Mouse (Mus musculus) mesoderm, embryonic 11.5 days (tissue): ENCODE results near the gene Mcoln2.
A peak's percentile ranks its signal among the peaks of the same experiment; 100 is the strongest.

Source experiments
- DNase-seq: peaks from one replicate; pipeline ENCODE4 v3.0.0-alpha.2; 2012; ENCODE audit warnings: low read depth, low spot score

The Mcoln2 gene

DNA sequence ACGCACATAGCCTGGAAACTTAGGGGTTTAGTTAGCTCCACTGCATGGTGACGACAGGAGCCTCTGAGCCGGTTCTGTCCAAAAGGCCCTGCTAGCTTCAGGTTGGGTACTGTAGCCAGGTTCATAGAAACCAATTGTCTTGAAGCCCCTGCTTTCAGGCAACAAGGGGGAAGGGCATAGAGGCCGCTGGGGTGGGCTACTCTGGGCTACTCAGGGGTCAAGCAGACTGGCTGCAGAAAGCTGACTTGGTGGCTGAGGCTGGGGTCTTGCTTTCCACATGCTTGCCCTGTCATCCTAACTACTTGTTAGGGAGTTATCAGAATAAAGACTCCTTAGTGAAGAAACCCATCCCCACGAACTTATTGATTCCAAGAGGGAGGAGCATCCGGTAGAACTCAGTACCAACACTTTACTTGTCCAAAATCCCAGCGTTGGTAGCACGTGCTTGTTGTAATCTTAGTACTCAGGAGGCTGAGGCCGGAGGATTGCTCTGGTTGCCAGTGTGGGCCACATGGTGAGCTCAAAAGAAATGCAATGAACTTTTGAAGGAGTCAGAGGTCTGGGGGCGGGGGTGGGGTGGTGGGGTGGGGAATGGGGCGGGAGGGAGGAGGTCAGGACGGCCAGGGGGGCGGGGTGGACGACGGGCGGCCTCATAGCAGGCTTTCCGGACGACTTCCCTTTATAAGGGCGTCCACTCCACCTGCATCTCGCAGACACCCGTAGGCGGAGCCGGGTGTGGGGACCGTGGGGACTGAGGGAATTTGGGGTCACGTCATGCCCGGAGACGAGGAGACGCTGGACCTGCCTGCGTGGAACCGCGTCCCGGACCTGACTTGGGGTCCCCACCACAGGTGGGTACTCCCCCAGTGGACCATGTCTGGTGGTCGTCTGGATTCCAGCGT, at the start of gene Mcoln2:
Gene Mcoln2 (plus strand): TSS at position 678 of the 902 bp plus-strand sequence.
- DNase-seq, result no peak

DNA sequence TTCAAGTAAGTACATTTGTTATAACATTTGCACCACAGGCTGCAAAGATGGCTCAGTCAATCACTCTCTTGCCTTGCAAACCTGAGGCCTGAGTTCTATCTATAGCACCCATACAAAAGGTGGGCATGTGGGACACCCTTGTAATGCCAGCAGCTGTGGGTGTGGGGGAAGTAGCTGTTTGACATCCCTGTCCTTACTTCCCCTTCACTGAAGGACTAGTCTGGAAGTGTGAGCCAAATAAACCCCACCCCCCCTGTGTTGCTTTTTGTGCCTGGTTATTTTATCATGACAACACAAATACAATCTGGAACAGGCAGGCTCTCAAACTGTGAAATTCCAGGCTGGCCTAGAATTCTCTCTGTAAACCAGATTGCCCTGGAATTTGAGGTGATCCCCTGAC, 49.7 kb upstream of the Mcoln2 start:
- DNase-seq, result no peak

DNA sequence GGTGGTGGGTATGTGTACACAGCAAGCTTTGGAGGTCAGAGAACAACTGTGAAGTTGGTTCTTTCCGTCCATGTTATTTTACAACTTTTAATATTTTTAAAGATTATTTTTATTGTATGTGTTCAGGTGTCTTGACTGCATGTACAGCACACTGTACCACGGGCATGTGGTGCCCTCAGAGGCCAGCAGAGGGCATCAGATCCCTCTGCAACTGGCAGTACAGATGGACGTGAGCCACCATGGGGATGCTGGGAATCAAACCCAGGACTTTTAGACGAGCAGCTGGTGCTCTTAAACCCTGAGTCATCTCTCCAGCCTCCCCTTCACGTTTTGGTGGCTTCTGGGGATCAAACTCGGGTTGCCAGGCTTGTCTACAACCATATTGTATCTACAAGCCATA, 47.6 kb upstream of the Mcoln2 start:
- DNase-seq, result no peak

DNA sequence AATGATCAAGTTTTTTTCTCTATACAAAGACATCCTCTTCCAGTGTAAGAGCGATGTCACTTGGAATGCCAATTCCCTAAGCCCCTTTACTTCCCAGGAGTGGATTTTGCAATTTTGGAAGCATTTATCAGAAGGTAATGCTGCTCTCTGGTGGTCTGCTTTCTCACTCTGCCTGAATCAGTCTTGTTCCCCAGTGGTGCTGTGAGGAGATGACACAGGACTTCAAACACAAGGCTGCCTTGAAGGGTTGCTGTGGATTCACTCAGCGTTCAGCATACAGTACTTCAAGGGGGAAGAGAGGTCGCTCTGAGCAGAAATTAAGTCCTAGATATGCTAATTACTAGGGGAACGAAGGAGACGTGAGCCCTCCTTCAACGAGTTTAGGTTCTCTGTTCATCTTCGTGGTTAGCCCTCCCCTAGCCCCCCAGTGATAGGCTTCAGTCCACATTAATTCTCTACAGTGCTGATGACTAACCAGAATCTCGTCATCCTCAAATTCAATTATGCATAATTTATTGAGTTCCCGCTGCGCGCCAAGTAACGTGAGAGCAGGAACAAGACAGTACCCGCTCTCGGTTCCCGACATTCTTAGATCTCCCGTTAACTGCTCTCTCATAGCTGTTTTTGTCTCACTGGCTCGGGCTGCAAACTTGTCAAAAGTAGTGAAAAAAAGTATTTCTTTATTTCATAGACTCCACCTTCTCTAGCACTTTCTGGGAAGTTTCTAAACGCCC, 42.4 kb upstream of the Mcoln2 start:
- DNase-seq, result peak; percentile 61

DNA sequence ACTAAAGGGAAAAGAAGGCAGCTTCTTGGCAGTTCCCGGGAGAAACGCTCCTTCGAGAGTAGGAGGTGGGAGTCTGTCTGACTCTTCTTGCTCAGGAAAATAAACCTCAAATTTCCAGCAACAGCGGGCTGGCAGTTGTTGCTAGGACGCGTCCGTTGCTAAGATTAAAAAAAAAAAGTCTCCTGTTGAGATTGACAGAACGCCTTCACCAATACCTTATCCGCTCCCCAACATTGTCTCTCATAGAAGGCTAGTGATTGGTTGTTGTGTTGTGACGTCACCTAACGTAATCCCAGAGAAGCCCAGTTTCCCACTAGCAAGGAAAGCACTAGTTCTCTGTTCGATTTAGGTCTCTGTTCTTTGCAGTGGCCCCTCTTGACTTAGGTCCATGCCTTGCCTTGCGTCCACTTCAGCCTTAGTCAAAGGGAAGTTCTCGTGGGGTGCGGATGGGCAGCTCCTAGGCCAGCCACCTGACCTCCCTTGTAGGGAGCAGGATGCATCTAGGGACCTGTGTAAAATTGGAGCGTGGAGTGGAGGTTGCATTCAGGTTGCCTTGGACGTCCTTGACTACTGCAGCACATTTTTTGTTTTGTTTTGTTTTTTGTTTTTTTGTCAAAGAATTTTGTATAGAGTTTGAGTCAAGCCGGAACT, 41.6 kb upstream of the Mcoln2 start, which contains the start of gene Wdr63:
Gene Wdr63 (minus strand): TSS at position 210 of the 651 bp plus-strand sequence.
- peak; percentile 91 for DNase-seq

DNA sequence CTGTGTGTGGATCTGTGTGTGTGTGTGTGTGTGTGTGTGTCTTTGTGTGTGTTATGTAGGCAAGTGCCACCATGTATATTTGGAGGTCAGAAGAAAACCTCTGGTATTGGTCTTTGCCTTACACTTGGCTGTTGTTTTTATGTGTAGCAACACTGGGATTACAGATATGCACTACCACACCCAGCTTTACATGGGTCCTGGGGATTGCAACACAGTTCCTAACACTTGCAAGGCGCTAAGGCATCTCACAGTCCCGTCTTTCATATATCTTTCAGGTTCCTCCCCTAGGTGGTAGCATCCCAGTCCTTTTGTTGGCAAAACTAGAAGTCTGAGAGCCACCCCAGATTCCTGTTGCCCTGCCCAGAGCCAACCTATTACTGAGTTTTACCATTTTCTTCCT, 40.7 kb upstream of the Mcoln2 start:
- no peak for DNase-seq

DNA sequence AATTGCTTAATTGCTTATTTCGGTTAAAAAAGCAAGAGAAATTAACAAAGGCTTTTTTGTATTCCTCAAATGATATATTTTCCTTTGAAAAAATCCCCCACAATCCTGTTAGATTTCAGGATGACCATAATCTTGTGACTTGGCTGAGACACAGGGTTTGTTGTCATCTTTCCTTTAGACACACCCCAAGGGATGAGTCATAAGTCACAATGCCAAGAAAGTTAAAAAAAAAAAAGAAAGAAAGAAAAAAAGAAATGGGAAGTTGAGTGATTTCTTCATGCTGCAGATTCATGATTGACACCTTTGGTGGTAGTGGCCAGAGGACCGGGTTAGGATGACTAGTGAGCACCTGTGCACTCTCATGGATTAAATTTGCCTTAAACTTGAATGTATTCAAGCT, 39.3 kb upstream of the Mcoln2 start:
- DNase-seq, result no peak

DNA sequence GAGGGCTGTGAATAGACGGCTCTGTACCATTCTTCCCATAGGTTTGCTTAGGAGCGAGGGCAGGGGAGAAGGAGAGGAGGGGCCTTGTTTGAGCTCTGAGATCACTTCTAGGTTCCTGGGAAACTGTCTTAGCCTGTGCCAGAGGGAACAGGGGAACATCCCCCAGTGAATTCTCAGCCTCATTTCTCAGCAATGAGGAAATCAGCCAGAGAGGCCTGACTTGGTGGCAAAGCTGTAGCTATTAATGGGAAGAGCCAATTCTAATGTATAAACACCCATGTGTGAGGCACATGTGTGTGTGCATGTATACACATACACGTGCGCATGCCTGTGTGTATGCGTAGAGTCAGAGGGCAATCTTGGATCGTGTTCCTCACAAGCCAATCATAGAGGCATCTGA, 38.7 kb upstream of the Mcoln2 start:
- DNase-seq, result no peak

DNA sequence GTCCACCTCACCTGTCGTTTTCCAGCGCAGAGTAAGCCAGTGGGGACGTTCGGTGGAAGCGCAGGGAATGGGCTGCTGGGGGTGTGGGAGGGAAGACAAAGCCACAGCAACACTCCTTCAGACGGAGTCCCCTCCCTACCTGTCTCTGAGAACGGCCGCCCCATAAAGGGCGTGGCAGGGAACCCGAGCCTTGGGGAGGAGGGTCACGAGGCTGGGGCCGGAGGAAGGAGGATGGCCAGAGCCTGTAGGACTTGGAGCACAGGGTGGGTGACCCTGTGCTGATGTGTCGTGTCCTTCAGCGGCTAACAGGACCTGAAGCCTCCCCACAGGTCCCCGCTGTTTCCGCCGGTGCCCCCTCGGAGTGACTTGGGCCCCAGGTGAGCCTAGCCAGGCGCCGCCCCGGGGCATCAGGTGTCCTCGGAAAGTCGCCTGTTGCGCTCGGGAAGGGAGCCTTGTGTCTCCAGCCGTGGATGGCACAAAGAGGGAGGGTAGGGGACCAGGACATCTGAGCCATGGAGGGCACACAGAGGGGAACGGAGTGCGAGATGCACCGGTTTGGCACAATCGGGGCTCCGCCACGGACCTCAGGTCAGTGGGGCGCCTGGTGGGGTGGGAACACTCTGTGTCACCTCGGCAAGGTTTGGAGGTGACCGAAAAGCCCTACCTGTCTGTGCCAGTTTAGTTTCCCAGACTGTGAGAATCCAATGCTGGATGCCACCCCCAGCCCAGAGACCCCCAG, 32.2 kb upstream of the Mcoln2 start, which contains the start of gene Mcoln3:
Gene Mcoln3 (plus strand): TSS at position 193 of the 739 bp plus-strand sequence.
- no peak for DNase-seq

DNA sequence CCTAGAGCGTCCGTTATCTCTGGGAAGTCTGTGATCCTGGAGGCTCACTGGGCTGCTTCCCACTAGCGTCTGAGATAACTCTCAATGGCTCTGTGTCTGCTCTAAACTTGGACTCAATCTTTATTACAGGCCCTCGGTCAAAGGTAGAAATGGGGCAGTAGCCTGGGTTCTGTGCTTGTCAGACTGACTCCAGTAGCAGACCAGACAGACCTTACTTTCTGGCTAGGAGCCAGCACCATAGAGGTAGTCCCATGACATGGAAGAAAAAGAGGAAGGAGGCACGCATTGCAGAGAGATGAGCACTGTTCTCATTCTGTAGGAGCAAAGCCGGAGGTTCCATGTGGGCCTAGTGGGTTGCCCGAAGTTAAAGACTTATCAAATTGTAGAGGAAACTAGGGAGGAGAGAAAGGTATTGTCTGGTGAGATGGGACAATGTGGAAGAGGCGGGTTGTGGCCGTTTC, 31.6 kb upstream of the Mcoln2 start:
- DNase-seq, result no peak

DNA sequence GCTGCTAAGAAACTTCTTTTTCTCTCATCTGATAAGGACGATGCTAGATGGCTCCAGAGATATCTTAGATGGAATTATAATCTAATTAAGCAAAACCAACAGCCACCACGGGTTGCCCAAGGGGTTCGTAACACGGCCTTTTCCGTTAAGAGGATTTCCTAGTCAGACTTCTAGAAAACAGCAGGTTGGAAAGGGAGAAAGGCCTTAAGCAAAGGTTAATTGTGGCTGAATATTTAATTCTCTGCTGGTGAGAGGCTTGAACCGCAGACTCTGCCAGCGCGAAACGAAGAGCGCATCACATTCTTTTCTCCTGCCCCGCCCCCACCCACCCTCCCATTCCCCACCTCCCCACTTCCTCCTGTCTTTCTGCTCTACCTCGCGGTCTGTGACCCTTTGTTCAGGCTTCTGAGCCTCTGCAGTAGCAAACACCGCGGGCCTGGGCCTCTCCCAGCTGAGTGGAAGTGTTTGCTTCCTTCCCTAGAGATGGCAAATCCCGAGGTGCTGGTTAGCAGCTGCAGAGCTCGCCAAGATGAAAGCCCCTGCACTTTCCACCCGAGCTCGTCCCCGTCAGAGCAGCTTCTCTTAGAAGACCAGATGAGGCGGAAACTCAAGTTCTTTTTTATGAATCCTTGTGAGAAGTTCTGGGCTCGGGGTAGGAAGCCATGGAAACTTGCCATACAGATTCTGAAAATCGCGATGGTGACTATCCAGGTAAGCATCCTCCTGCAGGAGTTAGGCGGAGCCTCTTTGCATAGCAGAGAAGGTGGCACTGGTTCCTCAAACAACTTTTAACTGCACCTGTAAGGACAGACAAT, 28.1 kb upstream of the Mcoln2 start:
- peak; percentile 65 for DNase-seq

DNA sequence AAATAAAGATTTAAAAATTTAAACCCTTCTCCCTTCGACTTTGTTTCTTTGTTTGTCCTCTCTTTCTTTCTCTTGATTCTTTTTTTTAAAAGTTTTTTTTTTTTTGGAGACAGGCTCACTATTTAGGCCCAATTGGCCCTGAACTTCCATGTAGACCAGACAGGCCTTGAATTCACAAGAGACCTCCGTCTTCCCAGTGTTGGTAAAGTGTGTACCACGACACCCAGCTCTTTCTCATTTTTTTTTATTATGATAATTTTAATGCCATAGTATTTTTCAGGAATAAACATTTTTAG, 27.6 kb upstream of the Mcoln2 start:
- DNase-seq, result no peak

DNA sequence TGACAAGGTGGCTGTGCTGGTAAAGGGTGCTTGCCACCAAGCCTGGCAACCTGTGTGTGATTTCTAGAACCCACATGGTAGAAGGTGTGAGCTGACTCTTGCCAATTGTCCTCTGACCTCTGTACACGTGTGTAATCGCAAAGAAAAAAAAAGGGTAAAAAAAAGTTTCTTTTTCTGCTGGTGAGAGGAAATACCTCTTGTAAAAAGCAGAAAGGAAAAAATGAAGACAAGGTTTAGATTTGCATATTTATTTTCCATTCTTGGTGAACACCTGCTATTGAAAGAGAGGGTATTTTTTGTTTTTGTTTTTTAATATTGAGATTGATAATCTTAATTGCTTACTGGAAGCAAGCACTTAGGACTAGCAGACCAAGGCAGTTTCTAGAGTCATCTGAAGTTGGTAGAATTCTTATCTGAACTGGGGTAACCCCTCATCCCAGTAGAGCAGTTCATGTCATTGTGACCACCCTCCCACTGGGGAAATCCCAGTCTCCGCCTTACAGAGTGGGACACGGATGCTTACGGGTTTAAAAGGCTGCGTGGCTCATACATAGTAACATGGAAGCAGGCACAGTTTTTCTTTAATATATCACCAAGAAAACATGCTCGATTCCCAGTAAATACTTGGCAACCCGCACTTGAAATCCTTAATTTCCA, 26.7 kb upstream of the Mcoln2 start:
- no peak for DNase-seq

DNA sequence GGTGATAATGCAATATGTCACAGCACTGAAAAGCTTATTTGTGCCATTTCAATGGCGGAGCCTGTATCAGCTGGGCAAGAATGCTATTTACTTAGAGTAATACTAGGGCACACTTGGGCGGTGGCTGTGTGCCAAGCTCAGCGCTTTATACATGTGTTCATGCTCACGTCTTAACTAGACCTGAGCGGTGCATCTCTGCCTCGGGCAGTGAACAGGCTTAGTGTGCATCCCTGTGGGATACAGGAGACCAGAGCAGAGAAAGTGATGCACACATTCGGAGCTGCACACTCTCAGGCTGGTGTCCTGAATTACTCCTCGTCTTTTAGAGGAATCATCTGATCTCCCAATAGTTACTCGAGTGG, 26.2 kb upstream of the Mcoln2 start:
- no peak for DNase-seq

DNA sequence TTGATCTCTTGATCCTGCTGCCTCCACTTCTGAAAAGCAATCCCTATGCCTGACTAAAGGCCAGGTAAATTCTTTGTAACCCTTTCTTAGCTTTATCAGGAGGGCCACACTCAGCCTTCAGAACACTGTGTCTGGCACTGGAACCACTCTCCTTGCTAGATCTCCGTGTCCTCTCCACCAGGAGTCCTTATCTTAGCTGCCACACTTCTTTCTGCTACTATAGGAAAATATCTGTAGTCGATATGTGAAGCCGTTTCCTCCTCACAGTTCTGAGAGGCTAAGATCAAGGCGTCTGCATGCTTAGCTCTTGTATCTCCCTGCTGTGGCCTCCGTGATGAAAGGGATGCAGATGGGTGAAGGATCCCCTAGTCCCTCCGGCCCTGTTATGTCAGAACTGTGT, 22.4 kb upstream of the Mcoln2 start:
- no peak for DNase-seq

DNA sequence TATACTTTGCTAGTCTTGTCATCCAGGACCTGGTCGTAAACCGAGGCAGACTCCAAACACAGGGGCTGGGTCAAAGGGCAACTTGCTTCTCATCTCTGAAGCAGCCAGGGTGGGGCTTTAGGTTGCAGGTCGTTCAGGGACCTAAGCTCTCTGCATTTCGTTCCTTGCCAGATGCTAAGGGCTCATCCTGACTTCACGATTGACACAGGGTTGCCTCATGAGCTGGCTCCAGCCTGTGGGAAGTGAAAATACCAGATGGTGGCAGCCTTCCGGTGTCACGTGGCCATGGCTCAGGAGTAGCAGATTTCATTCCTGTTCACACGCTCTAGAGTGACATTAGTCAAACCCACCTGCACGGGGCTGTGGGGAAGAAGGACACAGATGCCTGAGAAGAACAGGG, 14.8 kb upstream of the Mcoln2 start:
- DNase-seq, result no peak

DNA sequence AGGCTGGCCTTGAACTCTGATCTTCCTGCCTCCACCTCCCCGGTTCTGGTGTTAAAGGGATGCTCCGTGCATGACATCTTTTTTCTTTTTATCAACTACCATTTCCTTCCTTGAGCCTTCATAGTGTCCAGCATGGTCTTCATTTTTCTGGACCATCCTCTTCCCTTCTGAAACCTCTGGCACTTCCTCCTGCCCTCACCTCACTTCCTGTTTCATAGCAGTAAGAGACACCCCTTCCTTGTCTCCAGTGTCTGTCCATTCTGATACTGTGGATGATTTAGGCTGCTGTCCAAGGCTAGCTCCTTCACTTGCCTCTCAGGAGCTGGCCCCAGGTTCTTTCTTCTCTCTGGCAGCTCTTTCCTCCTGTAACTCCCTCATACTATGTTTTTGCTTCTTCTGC, 14.2 kb upstream of the Mcoln2 start:
- DNase-seq, result no peak

DNA sequence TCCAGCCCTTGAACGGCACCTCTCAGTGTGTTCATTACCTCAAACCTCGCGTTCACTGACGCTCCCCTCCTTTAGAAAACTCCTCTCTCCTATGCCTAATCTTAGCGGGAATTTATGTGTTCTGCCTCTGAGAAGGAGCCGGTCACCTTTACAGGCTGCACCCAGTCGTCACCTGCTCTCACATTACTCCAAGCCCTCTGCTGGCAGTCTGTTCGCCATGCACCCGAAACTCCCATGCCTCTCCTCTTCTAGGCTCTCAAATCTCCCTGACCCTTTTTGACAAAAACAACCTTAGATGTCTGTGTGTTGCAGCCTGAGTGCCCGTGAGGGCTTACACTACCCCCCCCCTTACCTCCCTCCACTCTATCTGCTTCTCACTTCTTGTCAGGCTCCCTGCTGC, 13.2 kb upstream of the Mcoln2 start:
- no peak for DNase-seq

DNA sequence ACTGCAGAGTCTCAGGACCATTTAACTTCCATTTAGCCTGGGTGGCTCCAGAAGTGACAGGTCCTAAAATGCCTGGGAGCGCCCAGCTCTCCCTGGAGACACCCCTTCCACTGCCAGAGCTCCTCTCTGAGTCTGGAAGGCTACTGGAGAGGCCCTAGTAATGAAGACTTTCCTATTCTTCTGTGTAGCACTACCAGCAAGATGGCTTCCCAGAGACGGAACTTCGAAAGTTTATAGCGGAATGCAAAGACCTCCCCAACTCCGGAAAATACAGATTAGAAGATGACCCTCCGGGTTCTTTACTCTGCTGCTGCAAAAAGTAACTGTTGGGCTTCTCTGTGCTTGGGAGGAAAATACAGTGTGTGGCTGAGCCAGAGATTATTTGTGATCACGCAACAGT, 9.4 kb upstream of the Mcoln2 start:
- DNase-seq, result no peak

DNA sequence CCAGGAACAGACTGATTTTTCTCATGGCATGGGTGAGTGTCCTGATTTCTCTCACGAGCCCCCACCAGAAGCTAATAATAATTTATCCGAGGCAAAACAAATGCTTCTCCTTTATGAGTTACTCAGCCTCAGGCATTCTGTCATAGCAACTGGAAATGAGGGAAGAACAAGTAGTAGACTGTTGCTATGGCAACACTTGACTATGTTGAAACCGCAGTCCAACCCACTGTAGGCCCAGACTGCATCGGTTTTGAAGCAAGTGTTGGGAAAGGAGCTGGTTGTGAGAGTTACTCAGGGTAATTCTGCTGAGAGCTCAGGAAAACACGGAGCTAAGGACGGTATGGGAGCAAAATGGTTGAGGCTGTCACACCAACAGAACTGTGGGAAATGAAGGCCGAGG, 7.1 kb upstream of the Mcoln2 start:
- no peak for DNase-seq
